Mouse (Mus musculus): ENCODE measurements around the gene Dcst1.

- TF ChIP-seq CTCF (IDR thresholded peaks at IDR 0.05; ENCODE audit: control insufficient read depth, insufficient read depth, insufficient replicate concordance, low read depth, low read length) (no peak), POLR2A (IDR thresholded peaks at IDR 0.05; ENCODE audit: control insufficient read depth, low read depth, low read length) (no peak)
These were observed 39.2 kb downstream of the Dcst1 start for GRCm38 (mm10) chr3:89325882-89326281.
